Mouse (Mus musculus): ENCODE measurements around the gene Jag2.
A peak's percentile ranks its signal among the peaks of the same experiment; 100 is the strongest.

Jag2 gene

GRCm38 (mm10) chr12:112929562-112930352 is at the start of gene Jag2:
Gene Jag2 (minus strand): TSS chr12:112929776.
- DNase-seq (ENCODE audit: low spot score in 2 of 2) = peak; percentile 18 to 52

GRCm38 (mm10) chr12:112977156-112977555 is 47.6 kb upstream of the Jag2 start:
- DNase-seq (ENCODE audit: low spot score in 2 of 2) = no peak

- peak; percentile 73 to 91 for DNase-seq (ENCODE audit: low spot score in 2 of 2)
Measured at GRCm38 (mm10) chr12:112976371-112977073, 46.9 kb upstream of the Jag2 start, which contains the start of gene Btbd6. Gene Btbd6 (plus strand): TSS chr12:112976482.

- DNase-seq (ENCODE audit: low spot score in 2 of 2) = no peak
Measured at GRCm38 (mm10) chr12:112974736-112975135, 45.2 kb upstream of the Jag2 start.

- DNase-seq (ENCODE audit: low spot score in 2 of 2) = no peak
Measured at GRCm38 (mm10) chr12:112969616-112970015, 40.0 kb upstream of the Jag2 start.

GRCm38 (mm10) chr12:112968943-112969342 is 39.4 kb upstream of the Jag2 start:
- DNase-seq (ENCODE audit: low spot score in 2 of 2) = no peak

GRCm38 (mm10) chr12:112965783-112966182 is 36.2 kb upstream of the Jag2 start:
- no peak for DNase-seq (ENCODE audit: low spot score in 2 of 2)

GRCm38 (mm10) chr12:112961872-112962271 is 32.3 kb upstream of the Jag2 start:
- DNase-seq (ENCODE audit: low spot score in 2 of 2) = no peak

GRCm38 (mm10) chr12:112961428-112961827 is 31.9 kb upstream of the Jag2 start:
- no peak for DNase-seq (ENCODE audit: low spot score in 2 of 2)

GRCm38 (mm10) chr12:112959421-112959820 is 29.8 kb upstream of the Jag2 start:
- DNase-seq (ENCODE audit: low spot score in 2 of 2) = no peak

GRCm38 (mm10) chr12:112958303-112958702 is 28.7 kb upstream of the Jag2 start:
- peak in 1 of 2 experiments; percentile 67 for DNase-seq (ENCODE audit: low spot score in 2 of 2)

GRCm38 (mm10) chr12:112955800-112956199 is 26.2 kb upstream of the Jag2 start:
- DNase-seq (ENCODE audit: low spot score in 2 of 2) = peak; percentile 73 to 88

- DNase-seq (ENCODE audit: low spot score in 2 of 2) = no peak
Measured at GRCm38 (mm10) chr12:112952926-112953565, 23.5 kb upstream of the Jag2 start.

GRCm38 (mm10) chr12:112952433-112952832 is 22.9 kb upstream of the Jag2 start:
- DNase-seq (ENCODE audit: low spot score in 2 of 2) = no peak

GRCm38 (mm10) chr12:112951150-112951842 is 21.7 kb upstream of the Jag2 start:
- no peak for DNase-seq (ENCODE audit: low spot score in 2 of 2)

- DNase-seq (ENCODE audit: low spot score in 2 of 2) = no peak
Measured at GRCm38 (mm10) chr12:112950761-112951129, 21.2 kb upstream of the Jag2 start.

GRCm38 (mm10) chr12:112950040-112950760 is 20.6 kb upstream of the Jag2 start:
- peak; percentile 55 to 84 for DNase-seq (ENCODE audit: low spot score in 2 of 2)

GRCm38 (mm10) chr12:112947307-112947706 is 17.7 kb upstream of the Jag2 start:
- DNase-seq (ENCODE audit: low spot score in 2 of 2) = peak in 1 of 2 experiments; percentile 57

GRCm38 (mm10) chr12:112943669-112944068 is 14.1 kb upstream of the Jag2 start:
- DNase-seq (ENCODE audit: low spot score in 2 of 2) = no peak

GRCm38 (mm10) chr12:112941776-112942713 is 12.5 kb upstream of the Jag2 start, which contains the start of gene Nudt14:
Gene Nudt14 (minus strand): TSS chr12:112942124.
- DNase-seq (ENCODE audit: low spot score in 2 of 2) = peak; percentile 74 to 82
